Mouse (Mus musculus) lung, adult 2 months (tissue): ENCODE results near the gene Cbwd1.

Experiments used
- CTCF ChIP-seq: fragments of 200-500 bp; IDR thresholded peaks from 2 replicates; pipeline ENCODE4 v1.5.1; 2011; ENCODE audit warnings: mild to moderate bottlenecking, low read length, control low read depth; ENCODE audit not compliant: insufficient read depth
- POLR2A ChIP-seq: fragments of 200-500 bp; IDR thresholded peaks from 2 replicates; pipeline ENCODE4 v1.6.1; 2011; ENCODE audit warnings: low read depth, mild to moderate bottlenecking, control low read depth, low read length, borderline replicate concordance; ENCODE audit errors: extremely low read depth

DNA sequence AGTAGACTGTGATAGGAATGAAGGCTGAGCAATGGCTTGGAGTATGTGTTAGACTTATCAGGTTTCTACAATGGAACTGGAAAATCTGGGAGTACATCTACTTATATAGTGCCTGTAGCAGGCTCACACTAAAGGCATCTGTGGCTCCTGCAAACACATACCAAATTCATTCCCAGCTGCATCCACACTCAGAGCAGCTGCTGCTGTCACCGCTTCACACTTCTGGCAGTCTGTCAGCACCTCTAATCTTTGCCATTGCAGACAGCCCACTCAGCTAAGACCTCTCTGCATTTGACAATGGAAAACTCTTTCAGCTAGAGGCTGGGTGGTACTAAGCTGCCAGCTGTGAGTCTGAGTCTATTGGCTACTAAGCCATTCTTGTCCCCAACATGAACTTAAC, 24.3 kb downstream of the Cbwd1 start:
- TF ChIP-seq CTCF (no peak), POLR2A (no peak)
